Comparison of ENCODE assay signal across 8 mouse cellular contexts in the genomic region with DNA sequence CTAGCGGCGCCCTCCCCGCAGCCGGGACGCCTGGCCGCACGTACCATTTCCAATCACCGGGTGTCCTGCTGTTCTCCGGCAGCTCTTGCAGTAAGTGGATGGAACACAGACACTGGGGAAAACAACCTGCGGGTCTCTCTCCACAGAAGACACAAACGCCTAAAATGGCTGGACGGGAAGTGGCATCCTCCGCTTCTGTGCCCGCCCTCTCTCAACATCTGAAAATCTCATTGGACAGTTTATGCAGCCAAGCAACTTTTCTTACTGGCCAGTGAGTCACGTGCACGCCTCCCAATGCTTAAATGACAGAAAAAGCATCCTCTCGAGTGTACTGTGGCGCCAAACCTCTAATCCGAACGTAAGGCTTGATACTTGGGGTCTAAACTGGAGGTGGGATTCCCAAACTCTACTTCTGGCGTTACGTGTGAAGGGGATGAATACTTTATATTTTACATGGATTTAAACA. TPM values are rescaled to one million over a fixed set of nuclear protein-coding genes. Genes with fewer than 3 reads are reported as not detected.
DNase-seq lines count a peak whose midpoint lies in the region; ATAC-seq lines count a peak whose summit lies in the region.

A gene (minus strand): TSS at position 194 of the 466 bp plus-strand sequence.

- ATAC-seq in inflammation-experienced regulatory T-cells, adult 6 months: peak; percentile 99
- ATAC-seq in megakaryocyte-erythroid progenitor cell, adult 5-6 weeks (replicated peaks; ENCODE audit: low FRiP score, low TSS enrichment, poor library complexity, severe bottlenecking): peak; percentile 98

- intact Hi-C loops in gastrocnemius, postnatal 14 days (cut with DNase I; ENCODE audit: low total_unique reads): no loop called here
- intact Hi-C loops in left cerebral cortex, postnatal 10 days (cut with DNase I): no loop called here

- DNase-seq in adrenal gland, adult (ENCODE audit: inconsistent age in 2 of 2, low spot score in 1 of 2): peak; percentile 89 to 97
- DNase-seq in embryo, embryonic 10.5 days (ENCODE audit: low spot score): peak; percentile 97
- DNase-seq in gastrocnemius, postnatal 14 days: peak; percentile 79
- DNase-seq in left cerebral cortex, postnatal 10 days (ENCODE audit: extremely low spot score in 1 of 2, low spot score in 2 of 2): peak; percentile 89 to 93
- DNase-seq in right cerebral cortex, postnatal 25 days: peak; percentile 89
- peak; percentile 77 to 79 for DNase-seq in urinary bladder, postnatal 4 days (ENCODE audit: low spot score in 2 of 2)

RNA-seq across cellular contexts. Expression of the gene that starts here (rescaled TPM):
- 10 to 100 TPM; 22.2 to 24.0 TPM for total RNA-seq in gastrocnemius, postnatal 14 days (2021)
- 10 to 100 TPM; 36.0 to 59.7 (median 40.2) TPM for polyA plus RNA-seq in inflammation-experienced regulatory T-cells, adult 6 months (2017; shearing (Covaris generic))
- total RNA-seq in left cerebral cortex, postnatal 10 days (2021): 10 to 100 TPM; 74.0 to 77.1 TPM
- total RNA-seq in megakaryocyte-erythroid progenitor cell, adult 5-6 weeks (2014; fragmentation: Nextera tagmentation): 33.5 and 53.2 TPM in 2 replicates
- 18.9 and 29.5 TPM in 2 replicates for total RNA-seq in megakaryocyte-erythroid progenitor cell, adult 5-6 weeks (2017)

Comparison
In these comparisons a context has a peak if more than half of its experiments do, and no peak if none do; other contexts are left out.
1. Peak in every context shown above with its lines: DNase-seq and ATAC-seq.